Mouse (Mus musculus): Measurements from ENCODE around the gene Mis12.

Mis12 gene

GRCm38 (mm10) chr11:71018416-71019200 lies 803 bp upstream of the Mis12 start:
- DNase-seq (ENCODE audit: low spot score): peak; percentile 6

GRCm38 (mm10) chr11:71028280-71028679 lies 8.9 kb downstream of the Mis12 start:
- no peak for DNase-seq (ENCODE audit: low spot score)

- DNase-seq (ENCODE audit: low spot score): no peak
Observed at GRCm38 (mm10) chr11:71029403-71030118, 10.2 kb downstream of the Mis12 start.

GRCm38 (mm10) chr11:71032070-71032469 lies 12.7 kb downstream of the Mis12 start:
- DNase-seq (ENCODE audit: low spot score): no peak

DNA sequence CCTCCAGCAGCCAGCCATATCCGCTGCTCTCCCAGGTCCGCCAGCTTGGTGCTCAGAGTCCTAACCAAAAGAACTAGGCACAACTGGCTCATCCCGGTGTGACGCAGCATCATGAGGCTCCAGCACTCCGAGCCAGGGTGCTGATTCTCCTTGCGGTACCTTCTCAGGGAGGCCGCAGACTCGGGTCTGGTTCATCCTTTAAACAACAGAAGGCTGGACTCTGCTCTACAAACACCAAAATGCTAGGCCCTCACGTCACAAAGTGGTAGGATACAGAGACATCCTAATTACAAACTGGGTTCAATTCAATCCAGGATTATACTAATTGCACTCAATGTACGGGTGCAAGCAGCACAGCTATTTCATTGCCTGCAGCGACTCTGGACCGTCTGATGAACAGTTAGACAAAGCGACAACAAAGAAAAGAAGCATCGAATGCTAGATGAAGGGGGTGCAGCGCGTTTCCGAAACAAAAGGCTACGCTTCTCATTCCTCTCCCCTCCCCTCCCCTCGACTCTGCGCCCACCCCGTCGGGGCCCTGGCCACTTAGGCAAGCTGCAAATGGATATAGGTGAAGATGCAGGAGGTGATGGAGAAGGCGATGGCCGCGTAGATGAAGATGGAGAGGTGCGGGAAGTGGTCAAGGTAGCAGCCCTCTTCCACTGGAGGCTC lies 13.2 kb downstream of the Mis12 start:
- DNase-seq (ENCODE audit: low spot score): peak; percentile 59

DNA sequence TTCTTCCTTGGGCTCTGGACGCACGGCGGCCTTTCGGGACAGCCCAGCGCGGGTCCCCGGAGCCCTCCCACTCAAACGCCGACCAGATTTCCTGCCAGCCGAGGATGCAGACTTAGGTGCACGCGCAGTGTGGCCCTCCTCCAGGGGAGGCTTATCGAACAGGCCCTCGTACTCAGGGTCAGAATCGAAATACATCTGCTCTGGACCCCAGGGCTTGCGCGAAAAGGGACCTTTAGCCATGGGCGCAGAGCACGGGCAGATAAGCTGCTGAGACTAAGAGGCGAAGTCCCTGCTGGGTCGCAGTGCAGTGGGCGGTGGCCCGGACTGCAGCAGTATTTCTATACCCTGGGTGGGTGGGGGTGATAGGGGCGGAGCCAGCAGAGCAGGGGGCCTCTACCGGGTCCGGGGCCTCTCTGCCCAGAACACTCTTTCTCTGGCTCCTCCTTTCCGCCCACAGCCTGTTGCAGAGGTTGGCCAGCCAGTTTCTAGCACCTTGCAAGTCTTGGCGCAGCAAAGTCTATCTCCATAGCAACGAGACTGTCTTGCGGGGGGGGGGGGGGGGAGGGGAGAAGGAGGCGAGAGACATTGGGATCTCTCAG lies 13.9 kb downstream of the Mis12 start, which contains the start of gene 6330403K07Rik:
Gene 6330403K07Rik (minus strand): TSS at position 351 of the 599 bp plus-strand sequence.
- DNase-seq (ENCODE audit: low spot score): peak; percentile 89

DNA sequence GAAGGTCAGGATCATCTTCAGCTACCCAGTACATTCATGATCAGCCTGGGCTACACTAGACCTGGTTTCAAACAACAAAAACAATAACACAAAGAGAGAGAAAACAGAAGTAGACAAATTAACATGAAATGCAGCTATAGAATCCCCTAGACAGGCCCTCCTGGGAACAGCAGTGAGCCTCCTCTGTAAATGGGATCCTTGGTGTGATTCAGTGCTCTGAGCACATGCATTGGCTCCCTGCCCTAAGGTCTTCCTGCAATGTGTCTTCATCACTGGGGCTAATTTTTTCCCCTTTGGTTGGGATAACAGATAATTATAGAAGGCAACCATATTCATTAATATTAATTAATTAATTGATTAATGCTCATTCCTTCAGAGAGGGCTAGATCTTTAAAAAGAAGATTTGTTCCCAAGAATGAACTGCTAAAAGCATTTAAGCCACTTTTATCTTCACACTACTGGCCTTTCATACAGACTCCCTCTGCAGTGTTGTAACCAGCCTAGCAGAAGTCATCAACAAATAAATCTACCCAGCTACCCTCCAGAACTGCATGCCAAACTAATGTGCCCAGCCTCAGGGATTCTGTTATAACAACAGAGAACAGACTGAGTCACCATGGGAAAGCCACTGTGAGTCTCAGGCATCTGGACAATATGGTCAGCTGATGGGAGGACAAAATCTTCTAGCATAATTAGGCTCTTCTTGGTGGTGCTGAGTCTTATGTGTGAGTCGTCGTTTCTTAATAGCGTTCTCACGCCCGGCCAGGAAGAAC lies 20.3 kb downstream of the Mis12 start:
- DNase-seq (ENCODE audit: low spot score): no peak

DNA sequence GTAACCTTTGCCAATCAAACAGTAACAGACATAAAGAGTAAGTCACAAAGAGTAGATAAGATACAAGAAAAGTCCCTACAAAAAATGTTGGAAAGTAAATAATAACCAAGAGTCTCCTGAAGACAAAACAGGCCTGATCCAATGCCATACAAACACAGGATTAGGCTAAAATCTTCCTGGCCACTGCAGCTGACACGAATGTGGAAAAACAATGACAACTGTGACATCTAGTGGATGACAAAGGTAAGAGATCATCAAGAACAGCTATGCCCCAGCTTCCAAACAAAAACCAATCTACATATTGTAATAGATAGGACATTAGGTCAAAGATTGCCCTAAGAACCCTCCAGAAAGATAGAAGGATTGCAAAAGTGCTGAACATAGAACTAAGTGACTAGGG lies 33.1 kb downstream of the Mis12 start:
- peak; percentile 79 for DNase-seq (ENCODE audit: low spot score)

DNA sequence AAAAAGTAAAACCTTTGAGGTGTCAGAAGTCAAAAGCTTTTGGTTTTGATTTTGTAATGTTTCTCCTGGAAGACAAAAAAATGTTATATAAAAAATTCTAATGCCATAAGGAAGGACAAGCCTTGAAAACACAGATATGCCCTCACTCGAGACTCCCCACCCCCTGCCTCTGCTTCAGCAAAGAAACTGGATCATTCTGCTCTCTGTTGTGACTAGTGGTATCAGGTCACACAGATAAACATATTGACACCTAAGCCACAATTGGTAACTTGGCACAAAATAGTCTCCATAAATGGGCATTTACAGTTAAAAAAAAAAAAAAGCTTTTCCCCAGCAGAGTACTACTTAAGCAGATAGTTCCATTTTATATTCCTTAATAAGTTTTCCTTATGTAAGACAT lies 56.9 kb downstream of the Mis12 start:
- DNase-seq (ENCODE audit: low spot score): no peak
